Mouse (Mus musculus) small intestine, adult 2 months (tissue): ENCODE results near the gene Cav3.

ENCODE experiments used
- CTCF ChIP-seq: fragments of 200-500 bp; IDR thresholded peaks from 2 replicates; pipeline ENCODE4 v1.5.1; 2012; ENCODE audit warnings: low read depth, mild to moderate bottlenecking, control low read depth, inconsistent platforms, low read length, moderate library complexity, mixed read lengths; ENCODE audit not compliant: insufficient replicate concordance, insufficient read length; ENCODE audit errors: extremely low read depth
- POLR2A ChIP-seq: fragments of 200-500 bp; IDR thresholded peaks from 2 replicates; pipeline ENCODE4 v1.6.1; 2012; ENCODE audit warnings: low read depth, mild to moderate bottlenecking, control low read depth, inconsistent platforms, low read length, moderate library complexity

DNA sequence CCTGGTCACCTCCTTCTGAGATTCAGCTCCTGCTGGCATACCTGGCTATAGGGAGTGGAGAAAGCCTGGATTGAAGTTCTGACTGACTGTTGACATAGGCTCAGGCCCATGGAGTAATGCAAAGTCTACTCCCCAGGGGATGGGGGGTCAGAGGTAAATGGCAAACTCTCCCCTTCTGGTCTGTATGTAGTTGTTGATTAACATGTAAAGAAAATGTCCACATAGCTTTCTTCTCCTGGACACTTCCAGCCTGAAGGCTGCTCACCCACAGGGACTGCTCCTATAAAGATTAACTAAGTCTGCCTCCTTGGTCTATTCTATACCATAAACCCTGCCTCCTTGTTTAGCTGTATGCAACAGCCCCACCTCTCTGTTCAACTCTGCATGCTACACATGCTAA lies 6.7 kb downstream of the Cav3 start:
- TF ChIP-seq CTCF (no peak), POLR2A (no peak)
